Mouse (Mus musculus): ENCODE measurements around the gene Aqp12.

DNA sequence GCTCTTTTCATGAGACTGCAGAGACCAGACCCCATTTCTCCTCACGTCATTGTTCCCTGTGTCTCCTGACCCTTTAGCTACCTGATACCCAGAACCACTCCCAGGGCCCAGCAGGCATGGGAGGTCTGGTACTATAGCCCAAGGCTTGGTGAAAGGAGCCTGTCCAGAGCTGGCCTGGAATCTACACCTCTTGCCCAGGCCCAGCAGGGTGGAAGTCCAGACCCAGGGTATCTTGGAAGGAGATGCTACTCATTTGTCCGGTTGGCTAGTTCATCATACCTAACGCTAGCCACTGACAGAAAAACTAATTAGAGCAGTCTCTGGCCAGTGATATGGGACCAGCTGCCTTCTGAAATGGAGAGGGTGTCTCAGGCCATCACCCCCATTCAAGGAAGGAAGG is 43.9 kb downstream of the Aqp12 start:
- TF ChIP-seq EP300 (IDR thresholded peaks at IDR 0.05) (no peak), CTCF (IDR thresholded peaks at IDR 0.05) (no peak)

Measured in lung, postnatal 0 days (tissue).